Mouse (Mus musculus): ENCODE data around the gene Elk1. TPM values are rescaled to one million over a fixed set of nuclear protein-coding genes. Genes with fewer than 3 reads are reported as not detected.

The Elk1 gene
- polyA plus RNA-seq, 1 experiment from 2014 or later = 17.7 TPM

- no peak for DNase-seq (ENCODE audit: low spot score)
- Histone ChIP-seq H3K36me3 (no peaks in the 10 kb centered on the region), H3K9me3 (replicated peaks) (no peaks in the 10 kb centered on the region), H3K27me3 (ENCODE audit: low read depth, poor library complexity, severe bottlenecking) (peaks cover 13% of the 10 kb centered on the region), H3K4me3 (no peak overlapping the region), H3K4me1 (no peaks in the 10 kb centered on the region), H3K27ac (no peak overlapping the region)
These were observed 35.3 kb downstream of the Elk1 start for GRCm38 (mm10) chrX:20915075-20915474.

- Histone ChIP-seq H3K36me3 (no peaks in the 10 kb centered on the region), H3K4me1 (no peaks in the 10 kb centered on the region), H3K4me3 (no peak overlapping the region), H3K9me3 (replicated peaks) (no peaks in the 10 kb centered on the region), H3K27me3 (ENCODE audit: low read depth, poor library complexity, severe bottlenecking) (no peaks in the 10 kb centered on the region), H3K27ac (no peak overlapping the region)
- WGBS = 86% methylated on average over 6 of the region's 6 CpGs
- no peak for DNase-seq (ENCODE audit: low spot score)
These were observed 36.7 kb downstream of the Elk1 start for GRCm38 (mm10) chrX:20913726-20914125.

- 39% methylated on average over 3 of the region's 3 CpGs for WGBS
- H3K4me3 ChIP-seq = no peak overlapping the region
- no peaks in the 10 kb centered on the region for H3K36me3 ChIP-seq
- no peak overlapping the region for H3K27ac ChIP-seq
- DNase-seq (ENCODE audit: low spot score) = no peak
- no peaks in the 10 kb centered on the region for H3K27me3 ChIP-seq (ENCODE audit: low read depth, poor library complexity, severe bottlenecking)
- no peaks in the 10 kb centered on the region for H3K9me3 ChIP-seq (replicated peaks)
- no peaks in the 10 kb centered on the region for H3K4me1 ChIP-seq
These were observed 40.3 kb downstream of the Elk1 start for GRCm38 (mm10) chrX:20910074-20910473.

Other genes starting within 250 kb of the Elk1 start
- 39.3 and 49.4 TPM in 2 replicates for gene Usp11, start 246.7 kb downstream of the Elk1 start, polyA plus RNA-seq (2016; fragmentation: Nextera tagmentation; extraction: Ambion mirVana)
- 80.8 and 96.4 TPM in 2 replicates for gene Araf, start 152.8 kb downstream of the Elk1 start, polyA plus RNA-seq (2016; fragmentation: Nextera tagmentation; extraction: Ambion mirVana)
- gene Timp1, start 80.4 kb downstream of the Elk1 start, polyA plus RNA-seq (2016; fragmentation: Nextera tagmentation; extraction: Ambion mirVana) = 12.8 and 13.5 TPM in 2 replicates
- 0.13 and 0.14 TPM in 2 replicates for gene Syn1, start 29.6 kb downstream of the Elk1 start, polyA plus RNA-seq (2016; fragmentation: Nextera tagmentation; extraction: Ambion mirVana)
- gene Cfp, start 19.1 kb downstream of the Elk1 start, polyA plus RNA-seq (2016; fragmentation: Nextera tagmentation; extraction: Ambion mirVana) = 3.5 and 3.8 TPM in 2 replicates
- gene Uxt, start 11.4 kb upstream of the Elk1 start, polyA plus RNA-seq (2016; fragmentation: Nextera tagmentation; extraction: Ambion mirVana) = 65.6 and 68.2 TPM in 2 replicates
- gene Zfp182, start 111.7 kb upstream of the Elk1 start, polyA plus RNA-seq (2016; fragmentation: Nextera tagmentation; extraction: Ambion mirVana) = 4.0 and 5.0 TPM in 2 replicates
- not detected in 2 replicates for gene Spaca5, start 117.8 kb upstream of the Elk1 start, polyA plus RNA-seq (2016; fragmentation: Nextera tagmentation; extraction: Ambion mirVana)
- gene Zfp300, start 138.9 kb upstream of the Elk1 start, polyA plus RNA-seq (2016; fragmentation: Nextera tagmentation; extraction: Ambion mirVana) = 1.3 and 1.6 TPM in 2 replicates
- gene Ssxa1, start 165.2 kb upstream of the Elk1 start, polyA plus RNA-seq (2016; fragmentation: Nextera tagmentation; extraction: Ambion mirVana) = not detected in 2 replicates
- gene Gm21876, start 225.0 kb upstream of the Elk1 start, polyA plus RNA-seq (2016; fragmentation: Nextera tagmentation; extraction: Ambion mirVana) = not detected in 2 replicates